Mouse (Mus musculus): Measurements from ENCODE around the gene Morc1. TPM values are rescaled to one million over a fixed set of nuclear protein-coding genes. Genes with fewer than 3 reads are reported as not detected.

Morc1 gene
- total RNA-seq (2021): not detected in 2 replicates
- long read RNA-seq, experiment 1, partial matches to known transcripts: 0 of 1 reads
- long read RNA-seq, experiment 1, other reads (novel, unspliced or antisense): 1 of 1 reads
- long read RNA-seq, experiment 2: 0 reads

DNA sequence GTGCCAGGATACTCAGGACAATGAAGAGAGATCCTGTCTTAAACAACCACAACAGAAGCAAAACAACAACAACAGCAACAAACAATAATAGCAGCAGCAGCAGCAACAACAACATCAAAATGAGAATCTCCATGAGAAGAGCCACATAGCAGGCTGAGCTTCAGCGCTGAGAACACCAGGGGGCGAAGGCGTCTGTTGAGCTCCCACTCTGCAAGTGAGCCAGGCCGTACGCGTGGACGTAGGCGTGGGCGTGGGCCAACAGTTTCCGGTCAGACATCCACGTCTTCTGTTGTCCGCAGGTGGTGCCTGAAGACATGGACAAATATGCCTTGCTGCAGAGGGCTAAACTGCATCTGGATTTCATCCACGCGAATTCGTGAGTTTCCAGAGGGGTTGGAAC is at the start of gene Morc1:
Morc1 (plus strand) TSS at position 211 of the 400 bp plus-strand sequence.
- no peak for DNase-seq

DNA sequence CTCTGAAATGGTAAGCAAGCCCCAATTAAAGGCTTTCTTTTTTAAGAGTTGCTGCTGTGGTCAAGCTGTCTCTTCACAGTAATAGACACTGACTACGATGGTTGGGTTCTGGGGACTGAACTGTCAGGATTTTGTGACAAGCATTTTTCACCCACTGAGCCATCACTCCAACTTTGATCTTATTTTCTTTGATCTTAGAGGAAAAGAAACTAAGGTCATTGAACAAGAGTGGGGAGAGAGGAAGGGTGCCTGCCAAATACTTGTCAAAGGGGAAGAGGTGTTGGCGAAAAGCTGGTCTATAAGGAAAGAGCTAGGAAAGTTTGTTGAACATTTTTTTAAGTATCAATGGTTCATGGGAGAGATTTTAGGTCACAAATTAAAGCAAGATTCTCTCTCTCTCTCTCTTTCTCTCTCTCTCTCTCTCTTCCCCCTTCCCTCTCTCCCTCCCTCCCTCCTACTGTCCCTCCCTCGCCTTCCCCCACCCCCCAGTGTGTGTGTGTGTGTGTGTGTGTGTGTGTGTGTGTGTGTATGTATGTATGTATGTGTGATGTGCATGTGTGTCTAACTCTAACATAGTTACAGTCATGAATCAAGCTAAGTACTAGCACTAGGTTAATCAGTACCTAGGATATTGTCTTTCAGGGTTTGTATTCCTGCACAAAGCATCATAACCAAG is 47.3 kb upstream of the Morc1 start:
- DNase-seq: peak; percentile 6

- DNase-seq: no peak
These were observed 44.1 kb upstream of the Morc1 start for GRCm38 (mm10) chr16:48386982-48387381.

DNA sequence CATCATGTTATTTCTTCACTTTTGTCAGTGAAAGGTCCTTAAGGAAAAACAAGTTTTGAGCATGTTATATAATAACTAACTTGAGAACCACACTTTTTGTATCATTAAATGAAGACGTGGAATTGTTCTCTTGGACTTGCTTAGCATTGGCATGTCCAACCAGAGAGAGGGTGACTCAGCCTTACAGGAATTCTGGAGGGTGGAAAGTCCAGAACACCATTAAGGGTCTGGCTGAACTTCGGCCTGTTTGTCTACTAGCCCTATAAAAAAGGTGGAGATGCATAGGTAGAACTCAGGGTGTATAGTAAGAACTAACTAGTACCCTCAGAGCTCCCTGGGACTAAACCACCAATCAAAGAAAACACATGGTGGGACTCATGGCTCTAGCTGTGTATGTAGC is 35.8 kb upstream of the Morc1 start:
- no peak for DNase-seq

- DNase-seq: no peak
These were observed 28.1 kb upstream of the Morc1 start for GRCm38 (mm10) chr16:48402963-48403362.

GRCm38 (mm10) chr16:48403423-48403822 is 27.6 kb upstream of the Morc1 start:
- no peak for DNase-seq

- no peak for DNase-seq
These were observed 27.0 kb upstream of the Morc1 start for GRCm38 (mm10) chr16:48404009-48404408.

- peak; percentile 13 for DNase-seq
These were observed 25.2 kb upstream of the Morc1 start for GRCm38 (mm10) chr16:48405674-48406403.

DNA sequence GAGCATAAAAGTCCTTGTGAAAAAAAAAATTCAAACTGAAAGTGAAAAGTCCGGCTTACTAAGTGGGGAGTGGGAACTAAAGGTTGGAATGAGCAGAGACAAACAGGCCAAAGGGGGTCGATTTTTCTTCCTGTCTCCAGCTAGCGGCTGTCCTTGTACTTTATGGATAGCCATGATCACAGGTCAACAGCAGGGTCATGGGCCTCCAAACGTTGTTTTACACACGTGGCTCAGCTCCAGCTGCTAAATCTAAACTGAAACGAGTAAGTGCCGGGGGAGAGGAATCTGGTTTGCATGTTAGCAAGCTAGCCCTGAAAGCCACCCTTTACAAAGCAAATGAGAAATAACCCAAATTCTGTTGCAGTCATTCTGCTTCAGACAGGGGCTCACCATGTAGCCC is 21.5 kb upstream of the Morc1 start:
- peak; percentile 7 for DNase-seq

DNA sequence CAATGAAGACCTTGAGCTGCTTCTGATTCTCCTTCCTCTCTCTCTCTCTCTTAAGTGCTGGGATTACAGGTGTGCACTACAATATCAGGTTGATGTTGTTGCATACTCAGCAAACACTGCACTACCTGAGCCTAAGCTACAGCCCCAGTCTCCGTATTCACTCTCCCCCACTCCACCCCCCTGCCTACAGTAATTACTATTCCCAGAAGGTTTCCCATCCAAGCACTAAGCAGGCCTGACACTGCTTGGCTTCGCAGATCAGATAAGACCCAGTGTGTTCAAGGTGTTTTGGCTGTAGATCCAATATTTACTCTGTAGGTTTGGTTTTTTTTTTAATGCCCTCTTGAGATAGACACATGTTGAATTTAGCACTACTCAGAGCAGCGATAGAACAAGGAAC is 20.9 kb upstream of the Morc1 start:
- no peak for DNase-seq

DNA sequence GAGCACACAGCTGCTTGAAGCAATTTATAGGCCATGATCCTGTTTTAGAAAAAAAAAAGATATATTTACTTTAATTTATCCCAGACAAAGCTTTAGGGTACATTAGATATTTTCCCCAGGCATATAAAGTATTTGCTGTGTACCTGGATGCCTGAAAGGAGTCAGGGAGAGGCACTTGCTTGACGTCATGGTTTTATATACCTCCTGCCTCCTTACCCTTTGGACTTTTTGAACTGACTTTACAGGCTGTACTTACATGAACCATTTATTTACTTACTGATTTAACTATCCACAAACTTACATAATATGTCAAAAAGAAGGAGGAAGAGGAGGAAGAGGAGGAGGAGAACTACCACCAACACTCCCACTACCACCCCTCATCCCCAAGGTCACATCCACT is 18.8 kb upstream of the Morc1 start, which contains the start of gene Gm5485:
Gm5485 (minus strand) TSS at position 171 of the 400 bp plus-strand sequence.
- no peak for DNase-seq

- DNase-seq: no peak
These were observed 12.5 kb upstream of the Morc1 start for GRCm38 (mm10) chr16:48418557-48418956.

DNA sequence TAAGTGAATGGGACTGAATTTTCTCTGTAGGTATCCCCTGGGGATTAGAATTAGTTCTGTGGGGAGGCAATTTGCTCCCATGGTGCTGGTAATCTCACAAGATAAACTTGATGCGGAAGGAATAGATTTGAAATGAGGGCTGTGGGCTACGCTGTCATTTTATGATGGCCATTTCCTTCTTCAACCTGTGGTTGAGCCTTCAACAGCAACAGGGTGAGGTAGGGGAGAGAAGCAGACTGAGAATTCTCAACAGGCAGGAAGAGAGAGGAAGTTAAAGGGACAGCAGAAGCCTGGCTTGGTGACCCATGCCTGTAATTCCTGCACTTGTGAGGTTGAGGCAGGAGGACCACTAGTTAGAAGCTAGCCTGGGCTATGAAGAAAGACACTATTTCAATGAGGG is 12.0 kb upstream of the Morc1 start:
- DNase-seq: no peak

DNA sequence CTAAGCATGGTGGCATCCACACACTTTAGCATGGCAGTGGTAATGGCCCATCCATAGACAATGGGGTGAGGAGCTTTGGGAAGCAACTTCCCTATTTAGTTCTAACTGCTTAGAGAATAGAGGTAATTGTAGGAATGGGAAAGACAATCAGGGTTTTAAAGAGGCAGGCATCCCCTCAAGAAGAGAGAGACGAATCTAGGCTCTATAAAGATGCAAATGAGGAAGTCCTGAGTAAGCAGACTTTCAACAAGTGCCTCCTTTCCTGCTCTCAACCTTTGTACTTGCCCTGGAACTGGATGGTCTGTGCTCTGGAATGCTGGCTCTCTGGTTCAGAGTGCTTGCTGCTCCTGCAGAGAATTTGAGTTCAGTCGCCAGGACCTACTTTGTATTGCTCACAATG is 8.5 kb upstream of the Morc1 start:
- DNase-seq: no peak

DNA sequence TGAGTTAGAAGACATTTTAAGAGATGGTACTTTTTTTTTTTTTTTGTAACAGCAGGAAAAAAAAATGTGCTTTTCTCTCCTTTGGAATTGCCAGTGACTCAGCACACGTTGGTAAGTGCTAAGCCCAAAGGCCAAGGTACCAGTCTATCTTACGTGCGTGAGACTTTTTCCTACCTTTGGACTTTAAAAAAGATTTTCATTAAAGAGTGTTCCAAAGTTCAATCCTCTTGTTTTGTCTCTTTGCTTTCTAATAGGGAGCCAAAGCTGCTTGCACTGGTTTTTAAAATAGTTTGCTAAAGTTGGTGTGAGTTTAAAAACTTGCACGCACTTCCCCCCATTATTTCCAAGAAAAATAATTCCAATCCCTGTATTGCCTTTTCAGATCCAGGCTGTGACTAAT is 7.0 kb upstream of the Morc1 start:
- no peak for DNase-seq

DNA sequence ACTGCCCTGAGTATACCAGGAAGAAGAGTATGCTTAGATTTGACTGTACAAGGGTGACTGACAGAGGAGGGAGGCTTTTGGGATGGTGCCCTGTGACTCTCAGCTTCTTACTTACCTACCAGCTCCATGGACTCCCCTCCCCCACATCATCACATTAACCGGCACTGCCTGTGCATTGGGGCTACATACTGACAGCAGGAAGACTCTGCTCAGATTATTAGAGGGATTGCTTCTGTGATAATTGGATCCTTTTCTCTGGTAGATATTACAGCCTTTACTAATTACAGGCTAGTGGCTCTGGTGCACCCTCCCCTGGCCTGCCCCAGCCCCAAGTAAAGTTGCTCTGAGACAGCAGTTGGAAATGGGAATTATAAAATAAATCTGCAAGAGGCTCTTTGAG is 1.6 kb upstream of the Morc1 start:
- no peak for DNase-seq

- no peak for DNase-seq
These were observed 4.4 kb downstream of the Morc1 start for GRCm38 (mm10) chr16:48435454-48435853.

- no peak for DNase-seq
These were observed 6.4 kb downstream of the Morc1 start for GRCm38 (mm10) chr16:48437476-48437875.

GRCm38 (mm10) chr16:48444589-48444988 is 13.6 kb downstream of the Morc1 start:
- no peak for DNase-seq

GRCm38 (mm10) chr16:48446161-48446925 is 15.3 kb downstream of the Morc1 start:
- DNase-seq: no peak

DNA sequence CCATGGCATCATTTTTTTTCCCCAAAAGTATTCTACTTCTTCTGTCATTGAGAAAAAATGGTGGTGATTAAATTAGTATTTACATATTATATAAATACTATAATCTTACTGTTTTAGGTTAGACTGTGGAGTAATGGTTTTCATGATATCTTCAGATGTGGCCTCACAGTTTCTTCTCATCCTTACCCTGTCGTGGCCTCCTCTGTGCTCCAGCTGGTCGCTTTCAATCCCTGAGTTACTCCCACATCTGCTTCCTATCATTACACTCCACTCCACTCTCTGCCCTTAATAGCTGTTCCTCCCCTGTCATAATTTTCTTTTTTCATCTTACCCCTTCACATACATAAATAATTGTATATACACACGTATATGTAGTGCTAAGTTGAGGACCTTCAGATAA is 22.2 kb downstream of the Morc1 start:
- no peak for DNase-seq

- DNase-seq: no peak
These were observed 42.4 kb downstream of the Morc1 start for GRCm38 (mm10) chr16:48473396-48473795.

Data from adrenal gland, postnatal 14 days (tissue).